Mouse (Mus musculus) cerebellum, adult 9-10 months (tissue): ENCODE results near the gene Gm2000.
"Not testable (repeated sequence)": the region's sequence is repeated elsewhere in the genome, so short reads cannot be mapped to it uniquely, and the experiment has no call there.

Experiments
- DNase-seq: peaks from one replicate; pipeline ENCODE4 v3.0.0; 2022

Gene Gm2000

GRCm38 (mm10) chr1:156365740-156366139 lies at the start of gene Gm2000:
Gene Gm2000, plus strand, starts transcription at chr1:156366040.
- no peak for DNase-seq

- DNase-seq: no peak
Measured at GRCm38 (mm10) chr1:156323126-156323525, 42.7 kb upstream of the Gm2000 start.

- DNase-seq: no peak
Measured at GRCm38 (mm10) chr1:156340847-156341246, 25.0 kb upstream of the Gm2000 start.

GRCm38 (mm10) chr1:156344433-156344832 lies 21.4 kb upstream of the Gm2000 start:
- no peak for DNase-seq

GRCm38 (mm10) chr1:156345633-156346032 lies 20.2 kb upstream of the Gm2000 start:
- no peak for DNase-seq

GRCm38 (mm10) chr1:156349031-156349430 lies 16.8 kb upstream of the Gm2000 start:
- DNase-seq: no peak

GRCm38 (mm10) chr1:156350441-156350840 lies 15.4 kb upstream of the Gm2000 start:
- no peak for DNase-seq

GRCm38 (mm10) chr1:156352466-156352865 lies 13.4 kb upstream of the Gm2000 start:
- no peak for DNase-seq

GRCm38 (mm10) chr1:156381217-156381616 lies 15.4 kb downstream of the Gm2000 start:
- no peak for DNase-seq

- DNase-seq: no peak
Measured at GRCm38 (mm10) chr1:156386232-156386631, 20.4 kb downstream of the Gm2000 start.

- DNase-seq: no peak
Measured at GRCm38 (mm10) chr1:156386880-156387279, 21.0 kb downstream of the Gm2000 start.

- DNase-seq: no peak
Measured at GRCm38 (mm10) chr1:156393148-156393547, 27.3 kb downstream of the Gm2000 start.

GRCm38 (mm10) chr1:156400159-156400558 lies 34.3 kb downstream of the Gm2000 start:
- DNase-seq: not testable (repeated sequence)

- no peak for DNase-seq
Measured at GRCm38 (mm10) chr1:156402491-156402890, 36.7 kb downstream of the Gm2000 start.

GRCm38 (mm10) chr1:156403251-156403650 lies 37.4 kb downstream of the Gm2000 start:
- DNase-seq: peak; percentile 23

GRCm38 (mm10) chr1:156408004-156408403 lies 42.2 kb downstream of the Gm2000 start:
- no peak for DNase-seq

GRCm38 (mm10) chr1:156408521-156408920 lies 42.7 kb downstream of the Gm2000 start:
- no peak for DNase-seq
